Mouse (Mus musculus) E14TG2a.4 (cell line): ENCODE data around the gene Zfp607b.
A peak's percentile ranks its signal among the peaks of the same experiment; 100 is the strongest.

Experiments
- H3K27me3 ChIP-seq: 2 replicates; pipeline ENCODE4 v1.6.1; 2014; ENCODE audit warnings: low read length, control low read depth; ENCODE audit not compliant: insufficient read depth
- H3K36me3 ChIP-seq: 2 replicates; pipeline ENCODE4 v1.6.1; 2014; ENCODE audit warnings: low read length, control low read depth; ENCODE audit not compliant: insufficient read depth
- H3K4me1 ChIP-seq: replicated peaks from 2 replicates; pipeline ENCODE4 v1.6.1; 2014; ENCODE audit warnings: low read depth, low read length, control low read depth
- H3K4me3 ChIP-seq: replicated peaks from 2 replicates; pipeline ENCODE4 v1.5.1; 2014; ENCODE audit warnings: mild to moderate bottlenecking, low read length
- H3K9me3 ChIP-seq: 2 replicates; pipeline ENCODE4 v1.6.1; 2014; ENCODE audit warnings: low read length, control low read depth
- CTCF ChIP-seq: conservative IDR thresholded peaks from 2 replicates; pipeline ENCODE4 v1.5.1; 2014; ENCODE audit warnings: low read length
- NANOG ChIP-seq: IDR thresholded peaks from 2 replicates; pipeline ENCODE4 v1.6.1; 2014; ENCODE audit warnings: borderline replicate concordance, low read length, mixed read lengths
- POU5F1 ChIP-seq: IDR thresholded peaks from 2 replicates; pipeline ENCODE4 v1.6.1; 2014; ENCODE audit warnings: low read length, borderline replicate concordance

Zfp607b gene

GRCm38 (mm10) chr7:27674522-27675221 lies 14.5 kb upstream of the Zfp607b start, which contains the start of gene Map3k10:
TSS of gene Map3k10 (minus strand) at chr7:27674598.
- Histone ChIP-seq H3K36me3 (peaks cover 41% of the 10 kb centered on the region), H3K4me1 (peaks cover 35% of the 10 kb centered on the region), H3K27me3 (peaks cover 15% of the 10 kb centered on the region), H3K4me3 (peak within 1 kb of the TSS; percentile 90), H3K9me3 (no peaks in the 10 kb centered on the region)
- no peak for TF ChIP-seq POU5F1
- TF ChIP-seq NANOG, result no peak
- no peak for TF ChIP-seq CTCF

DNA sequence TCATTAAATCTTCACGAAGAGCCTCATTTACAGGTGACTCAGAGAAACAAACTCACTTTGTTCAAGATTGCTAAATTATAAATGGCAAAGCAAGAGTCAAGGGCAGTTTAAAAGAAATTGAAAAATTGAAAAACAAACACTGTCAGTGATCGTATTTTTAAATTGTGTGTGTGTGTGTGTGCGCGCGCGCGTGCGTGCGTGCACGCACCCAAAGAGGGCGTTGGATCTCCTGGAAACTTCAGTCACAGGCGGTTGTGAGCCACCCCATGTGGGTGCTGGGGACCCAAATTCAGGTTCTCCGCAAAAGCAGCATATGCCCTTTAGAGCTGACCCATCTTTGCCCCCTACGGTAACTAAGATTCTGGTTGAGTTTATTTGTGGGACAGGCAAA lies 13.9 kb upstream of the Zfp607b start:
- TF ChIP-seq CTCF (no peak), NANOG (no peak), POU5F1 (no peak)
- no peaks in the 10 kb centered on the region for H3K9me3 ChIP-seq
- peak overlapping the region; percentile 90 for H3K4me3 ChIP-seq
- peaks cover 15% of the 10 kb centered on the region for H3K27me3 ChIP-seq
- H3K36me3 ChIP-seq, result peaks cover 36% of the 10 kb centered on the region
- peaks cover 35% of the 10 kb centered on the region for H3K4me1 ChIP-seq

- H3K9me3 ChIP-seq, result no peaks in the 10 kb centered on the region
- H3K36me3 ChIP-seq, result peaks cover 7% of the 10 kb centered on the region; the same call in 1 of the 2 replicates
- TF ChIP-seq NANOG, result no peak
- TF ChIP-seq POU5F1, result no peak
- TF ChIP-seq CTCF, result no peak
- peaks cover 8% of the 10 kb centered on the region; the same call in 1 of the 2 replicates for H3K27me3 ChIP-seq
- H3K4me1 ChIP-seq, result peaks cover 16% of the 10 kb centered on the region
- no peak overlapping the region for H3K4me3 ChIP-seq
Measured at GRCm38 (mm10) chr7:27683218-27683617, 5.9 kb upstream of the Zfp607b start.

DNA sequence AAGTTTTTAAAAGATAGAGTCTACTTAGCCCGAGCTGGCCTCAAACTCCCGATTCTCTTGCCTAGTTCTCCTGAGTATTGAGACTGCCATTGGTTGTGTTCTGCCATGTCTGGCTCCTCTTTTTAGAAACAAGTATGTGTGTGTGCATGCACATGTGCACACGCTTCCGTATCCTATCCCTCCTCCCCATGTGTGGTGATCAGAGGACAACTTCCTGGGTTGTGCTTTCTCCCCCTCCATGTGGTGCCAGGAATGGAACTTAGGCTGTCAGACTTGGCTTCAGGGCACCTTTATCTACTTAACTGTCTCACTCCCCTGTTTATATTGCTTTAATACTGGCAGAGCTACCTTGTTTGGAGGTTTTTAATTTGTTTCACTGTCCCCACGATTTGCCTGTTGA lies 3.9 kb upstream of the Zfp607b start:
- no peaks in the 10 kb centered on the region for H3K9me3 ChIP-seq
- no peak for TF ChIP-seq NANOG
- TF ChIP-seq POU5F1, result no peak
- TF ChIP-seq CTCF, result no peak
- H3K36me3 ChIP-seq, result no peaks in the 10 kb centered on the region
- no peak overlapping the region for H3K4me3 ChIP-seq
- peaks cover 29% of the 10 kb centered on the region for H3K4me1 ChIP-seq
- H3K27me3 ChIP-seq, result peaks cover 8% of the 10 kb centered on the region; the same call in 1 of the 2 replicates

DNA sequence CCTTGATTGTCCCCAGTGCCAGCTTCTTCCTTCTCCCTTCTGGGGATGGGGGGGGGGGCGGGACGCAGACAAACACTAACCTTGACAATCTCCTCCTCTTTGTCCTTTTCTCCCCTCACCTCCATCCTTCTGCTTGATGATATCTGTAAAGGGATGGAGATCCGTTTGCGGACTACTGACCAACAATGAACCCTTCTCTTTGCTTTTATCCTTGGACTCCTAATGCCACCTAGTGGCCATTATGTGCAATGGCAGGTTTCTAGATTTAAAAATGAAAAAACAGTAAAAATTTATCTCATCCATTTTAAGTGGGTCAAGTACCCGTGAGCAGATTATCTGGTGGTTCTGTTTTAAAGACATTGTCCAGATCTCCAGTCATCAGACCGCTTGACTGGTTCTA lies 3.5 kb upstream of the Zfp607b start:
- Histone ChIP-seq H3K4me3 (no peak overlapping the region), H3K4me1 (peaks cover 34% of the 10 kb centered on the region), H3K36me3 (no peaks in the 10 kb centered on the region), H3K9me3 (no peaks in the 10 kb centered on the region), H3K27me3 (peaks cover 8% of the 10 kb centered on the region; the same call in 1 of the 2 replicates)
- TF ChIP-seq CTCF (peak; percentile 26), NANOG (no peak), POU5F1 (no peak)

DNA sequence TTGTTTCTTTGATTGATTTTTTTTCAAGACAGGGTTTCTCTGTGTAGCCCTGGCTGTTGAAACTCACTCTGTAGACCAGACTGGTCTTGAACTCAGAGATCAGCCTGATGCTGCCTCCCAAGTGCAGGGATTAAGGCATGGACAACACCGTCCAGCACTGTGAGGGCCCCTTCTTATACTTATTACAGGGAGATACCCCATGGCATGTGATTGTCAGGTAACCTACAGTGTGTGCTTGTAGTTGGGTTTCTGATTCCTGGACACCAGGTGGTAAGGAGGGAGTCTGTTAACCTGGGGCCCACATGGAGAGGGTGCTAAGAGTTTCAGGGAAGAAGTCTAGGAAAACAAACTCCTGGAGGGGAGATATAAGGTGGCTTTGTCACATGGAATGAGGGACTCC lies 2.1 kb upstream of the Zfp607b start:
- H3K4me1 ChIP-seq, result peaks cover 38% of the 10 kb centered on the region
- H3K36me3 ChIP-seq, result no peaks in the 10 kb centered on the region
- no peaks in the 10 kb centered on the region for H3K9me3 ChIP-seq
- H3K27me3 ChIP-seq, result peaks cover 8% of the 10 kb centered on the region; the same call in 1 of the 2 replicates
- TF ChIP-seq CTCF (no peak), POU5F1 (no peak), NANOG (no peak)
- no peak overlapping the region for H3K4me3 ChIP-seq

DNA sequence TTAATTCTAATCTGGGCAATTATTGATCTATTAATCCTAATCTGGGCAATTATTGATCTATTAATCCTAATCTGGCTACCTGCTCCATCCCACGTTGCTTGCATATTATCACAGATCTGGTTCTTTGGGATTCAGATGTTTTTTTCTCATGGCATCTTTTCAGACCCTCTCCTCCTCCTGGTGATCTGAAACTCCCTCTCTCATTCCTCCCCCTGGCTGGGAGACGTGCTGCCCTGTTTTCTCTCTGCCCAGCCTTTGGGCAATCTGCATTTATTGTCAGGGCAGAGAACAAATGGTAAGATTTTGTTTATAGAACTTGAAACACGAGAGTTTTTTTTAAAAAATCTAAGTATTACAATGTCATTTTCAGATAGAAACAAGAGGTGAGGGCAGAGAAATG lies 1.3 kb upstream of the Zfp607b start:
- peak overlapping the region; percentile 79 for H3K4me3 ChIP-seq
- peaks cover 8% of the 10 kb centered on the region; the same call in 1 of the 2 replicates for H3K27me3 ChIP-seq
- H3K9me3 ChIP-seq, result no peaks in the 10 kb centered on the region
- peaks cover 41% of the 10 kb centered on the region for H3K4me1 ChIP-seq
- TF ChIP-seq CTCF, result no peak
- TF ChIP-seq NANOG, result no peak
- no peak for TF ChIP-seq POU5F1
- H3K36me3 ChIP-seq, result no peaks in the 10 kb centered on the region

DNA sequence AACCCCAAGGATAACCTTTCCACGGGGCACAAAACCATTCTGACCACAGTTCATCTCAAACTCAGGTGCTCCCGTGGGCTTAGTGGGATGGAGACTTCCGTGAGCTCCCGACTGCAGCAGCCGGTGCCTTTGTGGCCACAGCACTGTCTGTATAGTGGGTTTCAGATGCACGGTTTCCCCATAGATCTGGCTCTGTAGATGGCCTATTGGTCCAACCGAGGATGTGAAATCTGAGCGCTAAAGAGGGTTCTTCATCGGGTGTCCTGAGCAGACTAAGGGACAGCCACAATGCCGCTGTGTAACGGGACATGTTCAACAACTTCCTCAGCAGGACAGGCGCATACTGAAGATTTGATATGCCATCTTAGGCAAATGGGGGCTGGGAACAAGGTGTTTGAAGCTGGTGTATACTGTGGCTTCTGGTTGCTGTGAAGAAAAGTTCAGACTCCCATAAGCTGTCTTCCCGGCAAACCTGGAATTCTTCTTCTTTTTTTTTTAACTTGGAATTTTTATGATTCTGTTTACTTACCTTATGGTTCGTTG lies 823 bp upstream of the Zfp607b start:
- H3K27me3 ChIP-seq, result peaks cover 8% of the 10 kb centered on the region; the same call in 1 of the 2 replicates
- no peaks in the 10 kb centered on the region for H3K9me3 ChIP-seq
- H3K36me3 ChIP-seq, result no peaks in the 10 kb centered on the region
- H3K4me1 ChIP-seq, result peaks cover 44% of the 10 kb centered on the region
- TF ChIP-seq POU5F1 (no peak), NANOG (no peak), CTCF (no peak)
- peak overlapping the region; percentile 79 for H3K4me3 ChIP-seq

DNA sequence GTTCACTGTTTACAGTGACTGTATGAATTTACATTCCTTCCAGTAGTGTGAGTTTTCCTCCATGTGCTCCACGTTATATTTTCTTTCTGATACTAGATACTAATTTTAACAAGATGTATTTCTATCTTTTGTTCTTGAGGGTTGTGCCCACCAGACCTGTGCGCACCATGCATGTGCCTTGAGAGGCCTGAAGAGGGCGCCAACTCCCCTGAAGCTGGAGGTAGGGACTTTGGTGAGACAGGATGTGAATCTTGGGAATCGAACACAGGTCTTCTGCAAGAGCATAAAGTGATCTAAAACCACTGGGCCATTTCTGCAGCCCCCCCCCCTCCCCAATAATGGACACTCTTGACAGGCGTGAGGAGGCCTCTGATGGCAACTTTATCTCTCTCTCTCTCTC lies 1.9 kb downstream of the Zfp607b start:
- TF ChIP-seq NANOG (no peak), POU5F1 (no peak), CTCF (peak; percentile 89)
- Histone ChIP-seq H3K36me3 (no peaks in the 10 kb centered on the region), H3K27me3 (no peaks in the 10 kb centered on the region), H3K9me3 (no peaks in the 10 kb centered on the region), H3K4me3 (no peak overlapping the region), H3K4me1 (peaks cover 48% of the 10 kb centered on the region)
